Mouse (Mus musculus) E14TG2a.4 (cell line): ENCODE data around the gene Tmem270.

Experiments used
- CTCF ChIP-seq: conservative IDR thresholded peaks from 2 replicates; pipeline ENCODE4 v1.5.1; 2014; ENCODE audit warnings: low read length
- NANOG ChIP-seq: IDR thresholded peaks from 2 replicates; pipeline ENCODE4 v1.6.1; 2014; ENCODE audit warnings: borderline replicate concordance, low read length, mixed read lengths

- TF ChIP-seq CTCF (peak; percentile 99), NANOG (no peak)
These were observed 602 bp upstream of the Tmem270 start for GRCm38 (mm10) chr5:134907135-134907534.
